Mouse (Mus musculus): Measurements from ENCODE around the gene Ier5. TPM values are rescaled to one million over a fixed set of nuclear protein-coding genes. Genes with fewer than 3 reads are reported as not detected.

Ier5 gene
- polyA plus RNA-seq, 1 experiment from 2014 or later: 7.3 TPM

DNA sequence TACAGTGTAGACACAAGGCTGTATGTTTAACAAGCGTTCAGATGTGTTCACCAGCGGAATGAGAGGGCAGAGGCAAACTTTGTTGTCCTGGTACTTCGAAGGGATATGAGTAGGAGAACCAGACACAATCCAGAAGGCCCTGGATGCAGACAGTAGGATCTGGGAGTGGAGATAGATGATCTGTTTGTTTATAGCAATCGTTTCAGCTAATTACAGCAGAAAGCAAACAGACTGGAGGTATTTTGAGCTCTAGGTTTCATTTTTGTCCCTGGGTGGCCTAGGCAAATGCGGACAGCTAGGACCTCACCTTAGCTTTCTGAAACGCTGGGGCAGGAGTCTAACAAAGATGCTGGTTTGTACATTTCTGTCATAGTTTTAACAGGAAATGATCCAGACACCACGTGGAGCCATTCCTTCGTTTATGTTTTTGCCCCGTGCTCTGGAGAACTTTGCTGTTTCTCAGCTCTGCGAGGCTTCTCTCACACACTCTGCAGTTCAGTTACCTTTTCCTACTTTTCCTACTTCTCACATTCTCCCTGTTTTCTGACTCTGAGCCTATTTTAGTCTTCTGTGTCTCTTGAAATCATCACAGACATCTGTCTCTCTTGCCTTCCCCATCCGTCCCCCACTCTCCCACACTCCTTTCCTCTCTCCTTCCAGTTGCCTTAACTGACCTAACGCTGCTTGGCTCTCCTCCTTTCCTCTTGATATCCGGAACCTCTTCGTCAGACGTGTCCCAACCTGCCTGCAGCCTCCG lies 10.4 kb downstream of the Ier5 start:
- Histone ChIP-seq H3K4me1 (ENCODE audit: control insufficient read depth, insufficient read depth, low read length) (peaks cover 65% of the 10 kb centered on the region), H3K36me3 (ENCODE audit: control insufficient read depth, insufficient read depth, low read length) (no peaks in the 10 kb centered on the region), H3K4me3 (ENCODE audit: low read depth, low read length) (no peak overlapping the region), H3K4me2 (no peak overlapping the region; the same call in 1 of the 2 replicates), H3K27me3 (ENCODE audit: control insufficient read depth, insufficient read depth, low read length) (no peaks in the 10 kb centered on the region), H3K9ac (ENCODE audit: low read depth, low read length) (peak overlapping the region; percentile 43; the same call in 1 of the 2 replicates), H3K9me3 (replicated peaks; ENCODE audit: control insufficient read depth, low read length) (no peaks in the 10 kb centered on the region), H3K27ac (ENCODE audit: low read depth, low read length) (no peak overlapping the region)
- 38% methylated on average over 16 of the region's 16 CpGs for WGBS (ENCODE audit: insufficient replicate concordance)
- ATAC-seq (replicated peaks; ENCODE audit: insufficient number of reproducible peaks, low FRiP score, low TSS enrichment): no peak

DNA sequence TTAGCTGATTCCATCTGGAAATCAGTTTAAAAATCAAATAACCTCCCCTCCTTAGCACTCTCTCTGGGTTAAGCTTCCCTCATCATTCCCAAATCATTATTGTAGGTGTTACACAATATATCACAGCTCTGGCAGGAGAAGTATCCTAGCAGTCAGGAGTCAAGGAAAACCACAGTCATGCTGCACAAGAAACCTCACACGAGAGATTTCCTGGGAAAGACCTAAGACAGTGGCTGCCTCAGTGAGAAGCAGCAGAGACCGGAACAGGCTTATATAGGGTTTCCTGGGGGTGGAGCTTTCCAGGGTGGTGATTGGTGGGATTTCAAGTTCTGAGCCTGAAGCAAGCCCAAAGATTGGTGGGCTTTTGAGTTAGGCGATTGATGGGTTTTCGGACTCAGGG lies 11.4 kb downstream of the Ier5 start:
- H3K36me3 ChIP-seq (ENCODE audit: control insufficient read depth, insufficient read depth, low read length): no peaks in the 10 kb centered on the region
- no peak overlapping the region for H3K9ac ChIP-seq (ENCODE audit: low read depth, low read length)
- peaks cover 56% of the 10 kb centered on the region for H3K4me1 ChIP-seq (ENCODE audit: control insufficient read depth, insufficient read depth, low read length)
- H3K4me3 ChIP-seq (ENCODE audit: low read depth, low read length): no peak overlapping the region
- no peak for ATAC-seq (replicated peaks; ENCODE audit: insufficient number of reproducible peaks, low FRiP score, low TSS enrichment)
- H3K27ac ChIP-seq (ENCODE audit: low read depth, low read length): no peak overlapping the region
- WGBS (ENCODE audit: insufficient replicate concordance): 85% methylated on average over 4 of the region's 4 CpGs
- H3K9me3 ChIP-seq (replicated peaks; ENCODE audit: control insufficient read depth, low read length): no peaks in the 10 kb centered on the region
- no peak overlapping the region for H3K4me2 ChIP-seq
- H3K27me3 ChIP-seq (ENCODE audit: control insufficient read depth, insufficient read depth, low read length): no peaks in the 10 kb centered on the region

DNA sequence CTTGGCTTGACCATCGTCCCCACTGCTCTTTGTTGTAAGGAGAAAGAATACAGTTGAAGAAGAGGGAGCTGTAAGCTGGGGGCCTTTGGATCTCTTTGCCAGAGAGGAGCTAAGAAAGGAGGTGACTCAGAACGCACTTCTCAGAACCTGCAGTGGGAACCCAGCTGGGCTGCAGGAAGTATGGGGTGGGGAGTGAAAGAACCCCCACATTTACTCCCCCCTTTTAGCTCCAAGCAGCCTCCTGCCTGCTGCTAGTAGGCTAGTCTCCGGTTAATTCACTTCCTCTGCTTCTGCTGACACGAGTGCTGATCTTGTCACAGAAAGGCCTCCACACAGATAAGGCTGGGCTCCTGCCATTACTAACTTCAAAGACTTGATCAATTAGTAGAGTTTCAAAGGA lies 12.5 kb downstream of the Ier5 start:
- Histone ChIP-seq H3K27me3 (ENCODE audit: control insufficient read depth, insufficient read depth, low read length) (no peaks in the 10 kb centered on the region), H3K4me2 (peak overlapping the region; percentile 6; the same call in 1 of the 2 replicates), H3K4me1 (ENCODE audit: control insufficient read depth, insufficient read depth, low read length) (peaks cover 50% of the 10 kb centered on the region), H3K36me3 (ENCODE audit: control insufficient read depth, insufficient read depth, low read length) (no peaks in the 10 kb centered on the region), H3K27ac (ENCODE audit: low read depth, low read length) (peak overlapping the region; percentile 57), H3K9me3 (replicated peaks; ENCODE audit: control insufficient read depth, low read length) (no peaks in the 10 kb centered on the region), H3K9ac (ENCODE audit: low read depth, low read length) (no peak overlapping the region), H3K4me3 (ENCODE audit: low read depth, low read length) (no peak overlapping the region)
- 7% methylated on average over 4 of the region's 4 CpGs for WGBS (ENCODE audit: insufficient replicate concordance)
- ATAC-seq (replicated peaks; ENCODE audit: insufficient number of reproducible peaks, low FRiP score, low TSS enrichment): no peak

DNA sequence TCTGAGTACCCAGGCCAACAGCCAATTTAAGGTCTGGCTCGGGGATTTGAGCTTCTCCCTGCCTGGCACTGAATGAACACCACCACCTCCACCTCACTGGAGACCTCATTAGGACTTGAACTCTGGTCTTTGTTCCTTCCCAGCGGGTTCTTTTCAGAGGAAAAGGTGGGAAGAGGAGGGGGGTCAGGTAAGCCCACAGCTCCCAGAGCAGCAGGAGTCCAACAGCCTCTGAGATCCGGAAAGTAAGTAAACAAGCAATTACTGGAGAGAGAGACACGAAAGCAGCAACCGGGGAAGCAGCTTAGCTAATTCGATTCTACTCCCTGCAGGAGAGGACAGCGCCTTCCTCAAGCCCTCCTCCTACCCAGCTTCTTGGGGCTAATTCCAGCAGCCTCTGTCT lies 13.0 kb downstream of the Ier5 start:
- peaks cover 49% of the 10 kb centered on the region for H3K4me1 ChIP-seq (ENCODE audit: control insufficient read depth, insufficient read depth, low read length)
- H3K36me3 ChIP-seq (ENCODE audit: control insufficient read depth, insufficient read depth, low read length): no peaks in the 10 kb centered on the region
- H3K27me3 ChIP-seq (ENCODE audit: control insufficient read depth, insufficient read depth, low read length): no peaks in the 10 kb centered on the region
- H3K4me3 ChIP-seq (ENCODE audit: low read depth, low read length): no peak overlapping the region
- peak overlapping the region; percentile 6; the same call in 1 of the 2 replicates for H3K4me2 ChIP-seq
- 10% methylated on average over 7 of the region's 7 CpGs for WGBS (ENCODE audit: insufficient replicate concordance)
- no peaks in the 10 kb centered on the region for H3K9me3 ChIP-seq (replicated peaks; ENCODE audit: control insufficient read depth, low read length)
- no peak for ATAC-seq (replicated peaks; ENCODE audit: insufficient number of reproducible peaks, low FRiP score, low TSS enrichment)
- no peak overlapping the region for H3K9ac ChIP-seq (ENCODE audit: low read depth, low read length)
- peak overlapping the region; percentile 57 for H3K27ac ChIP-seq (ENCODE audit: low read depth, low read length)

DNA sequence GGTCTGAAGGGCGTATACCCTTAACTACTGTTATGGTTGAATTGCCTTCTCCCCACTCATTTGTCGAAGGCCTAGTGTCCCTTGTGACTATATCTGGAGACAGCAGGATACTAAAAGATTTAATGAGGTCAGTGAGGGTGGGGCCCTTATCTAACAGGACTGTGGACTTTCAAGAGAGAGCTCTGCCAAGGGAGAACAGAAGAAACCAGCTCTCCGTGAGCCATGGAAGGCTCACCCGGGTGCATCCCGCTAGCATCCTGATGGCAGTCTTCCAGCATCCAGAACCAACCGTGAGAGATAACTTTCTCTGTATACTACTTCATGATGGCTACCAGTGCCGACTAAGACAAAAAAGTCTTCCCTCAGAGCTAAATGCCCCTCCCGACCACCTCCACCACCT lies 14.6 kb downstream of the Ier5 start:
- Histone ChIP-seq H3K9me3 (replicated peaks; ENCODE audit: control insufficient read depth, low read length) (no peaks in the 10 kb centered on the region), H3K4me3 (ENCODE audit: low read depth, low read length) (no peak overlapping the region), H3K4me2 (no peak overlapping the region), H3K27ac (ENCODE audit: low read depth, low read length) (no peak overlapping the region), H3K4me1 (ENCODE audit: control insufficient read depth, insufficient read depth, low read length) (peaks cover 49% of the 10 kb centered on the region), H3K36me3 (ENCODE audit: control insufficient read depth, insufficient read depth, low read length) (no peaks in the 10 kb centered on the region), H3K9ac (ENCODE audit: low read depth, low read length) (no peak overlapping the region), H3K27me3 (ENCODE audit: control insufficient read depth, insufficient read depth, low read length) (no peaks in the 10 kb centered on the region)
- 33% methylated on average over 8 of the region's 8 CpGs for WGBS (ENCODE audit: insufficient replicate concordance)
- no peak for ATAC-seq (replicated peaks; ENCODE audit: insufficient number of reproducible peaks, low FRiP score, low TSS enrichment)

DNA sequence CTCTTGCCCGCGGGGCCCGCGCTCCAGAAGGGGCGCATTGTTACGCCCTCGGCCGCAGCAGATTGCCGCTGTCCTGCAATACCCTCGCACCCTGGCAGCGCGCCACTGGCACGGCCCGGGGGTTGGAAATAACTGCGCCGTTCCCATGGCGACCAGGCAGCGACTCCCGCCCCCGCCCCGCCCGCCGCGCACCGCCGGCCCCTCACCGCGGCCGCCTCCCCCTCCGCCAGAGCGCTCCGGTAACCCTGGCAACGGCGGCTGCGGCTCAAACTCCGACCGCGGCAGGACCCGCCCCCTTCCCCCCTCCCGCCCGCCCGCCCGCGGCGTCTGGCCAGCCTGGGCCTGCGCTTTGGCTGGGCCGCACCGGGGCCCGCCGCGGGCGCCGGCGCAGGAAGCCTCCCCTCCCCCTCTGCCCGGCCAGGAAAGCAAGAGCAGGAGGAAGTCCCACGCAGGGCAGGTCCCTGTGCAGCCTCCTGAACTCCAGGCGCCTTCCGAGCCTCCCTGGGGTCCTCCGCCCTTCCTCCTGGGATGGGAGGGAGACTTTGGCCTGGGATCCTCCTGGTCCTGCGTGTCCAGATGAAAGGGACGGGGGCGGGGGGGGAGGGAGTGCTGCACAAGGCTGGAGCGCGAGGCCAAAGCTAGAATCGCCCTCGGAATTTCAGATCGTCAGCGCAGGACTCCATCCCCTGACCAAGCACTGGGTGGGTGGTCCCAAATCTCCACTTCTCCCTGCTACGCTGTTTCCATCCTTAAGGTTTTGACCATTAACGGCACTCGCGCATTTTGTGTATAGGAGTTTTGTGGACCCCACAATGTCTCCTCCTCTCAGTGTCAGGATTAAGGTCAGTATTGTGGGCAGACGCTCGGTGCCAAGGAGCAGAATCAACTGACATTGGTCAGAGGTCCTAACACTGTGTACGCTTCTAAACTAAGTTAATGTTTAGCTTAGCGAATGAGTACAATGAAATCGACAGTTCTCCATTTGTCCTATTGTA lies 15.9 kb downstream of the Ier5 start:
- peaks cover 37% of the 10 kb centered on the region for H3K4me1 ChIP-seq (ENCODE audit: control insufficient read depth, insufficient read depth, low read length)
- H3K27me3 ChIP-seq (ENCODE audit: control insufficient read depth, insufficient read depth, low read length): no peaks in the 10 kb centered on the region
- H3K36me3 ChIP-seq (ENCODE audit: control insufficient read depth, insufficient read depth, low read length): no peaks in the 10 kb centered on the region
- peak; percentile 96 for ATAC-seq (replicated peaks; ENCODE audit: insufficient number of reproducible peaks, low FRiP score, low TSS enrichment)
- H3K4me2 ChIP-seq: peak overlapping the region; percentile 87
- WGBS (ENCODE audit: insufficient replicate concordance): 1% methylated on average over 49 of the region's 77 CpGs
- peak overlapping the region; percentile 95 for H3K27ac ChIP-seq (ENCODE audit: low read depth, low read length)
- peak overlapping the region; percentile 50 for H3K4me3 ChIP-seq (ENCODE audit: low read depth, low read length)
- no peaks in the 10 kb centered on the region for H3K9me3 ChIP-seq (replicated peaks; ENCODE audit: control insufficient read depth, low read length)
- H3K9ac ChIP-seq (ENCODE audit: low read depth, low read length): peak overlapping the region; percentile 84

DNA sequence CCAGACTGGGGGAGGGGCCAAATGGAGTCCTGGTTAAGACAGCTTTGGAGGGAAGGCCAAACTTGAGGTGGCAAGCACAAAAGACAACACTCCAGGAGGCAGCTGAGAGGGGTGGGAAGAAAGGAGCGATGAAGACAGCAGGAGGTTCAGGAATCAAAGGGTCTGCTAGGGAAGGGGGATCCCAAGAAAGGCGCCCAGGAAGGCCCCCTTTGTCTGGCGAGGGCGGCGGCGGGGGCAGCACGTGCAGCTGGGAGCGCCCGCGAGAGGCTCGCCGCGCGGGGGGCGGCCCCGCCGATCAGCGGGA lies 16.5 kb downstream of the Ier5 start:
- ATAC-seq (replicated peaks; ENCODE audit: insufficient number of reproducible peaks, low FRiP score, low TSS enrichment): peak; percentile 19; the same call in 1 of the 2 replicates

DNA sequence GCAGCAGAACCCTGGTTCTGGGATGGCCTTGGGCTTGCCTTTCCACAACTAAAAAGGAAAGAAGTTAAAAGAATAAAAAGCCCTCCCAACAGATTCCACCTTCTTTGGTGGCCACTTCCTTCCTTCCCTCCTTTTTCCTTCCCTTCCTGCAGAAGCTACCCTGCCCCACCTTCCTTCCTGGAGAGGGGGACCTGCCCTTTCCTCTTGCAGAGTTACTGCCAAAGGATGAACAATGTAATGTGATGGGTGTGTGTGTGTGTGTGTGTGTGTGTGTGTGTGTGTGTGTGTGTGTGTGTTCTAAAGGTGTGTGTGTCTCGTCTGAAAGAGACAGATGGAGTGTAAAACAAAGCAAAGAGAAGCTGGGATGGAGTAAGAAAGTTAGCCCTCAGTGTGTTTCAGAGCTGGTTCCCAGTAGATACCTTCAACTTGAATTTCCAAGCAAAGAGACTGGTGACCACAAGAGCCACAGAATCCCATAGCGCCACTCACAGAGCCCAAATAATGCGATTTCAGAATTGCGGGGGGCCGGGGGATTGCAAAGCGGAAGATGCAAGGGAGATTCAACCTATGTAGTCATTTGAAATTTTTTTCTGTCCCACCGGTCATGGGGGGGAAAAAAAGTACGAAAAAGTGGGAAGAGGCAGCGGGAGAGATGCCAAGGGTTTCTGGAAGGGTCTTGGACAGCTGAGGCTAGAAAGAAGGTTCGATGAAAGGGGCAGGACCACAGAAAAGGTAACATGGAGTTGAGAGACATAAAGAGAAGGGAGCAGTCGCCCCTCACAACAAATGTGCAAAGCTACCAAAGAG lies 17.1 kb downstream of the Ier5 start:
- H3K4me2 ChIP-seq: peak overlapping the region; percentile 87
- ATAC-seq (replicated peaks; ENCODE audit: insufficient number of reproducible peaks, low FRiP score, low TSS enrichment): no peak
- H3K4me3 ChIP-seq (ENCODE audit: low read depth, low read length): peak overlapping the region; percentile 50
- no peaks in the 10 kb centered on the region for H3K36me3 ChIP-seq (ENCODE audit: control insufficient read depth, insufficient read depth, low read length)
- H3K27me3 ChIP-seq (ENCODE audit: control insufficient read depth, insufficient read depth, low read length): no peaks in the 10 kb centered on the region
- H3K9me3 ChIP-seq (replicated peaks; ENCODE audit: control insufficient read depth, low read length): no peaks in the 10 kb centered on the region
- WGBS (ENCODE audit: insufficient replicate concordance): 13% methylated on average over 11 of the region's 11 CpGs
- H3K9ac ChIP-seq (ENCODE audit: low read depth, low read length): peak overlapping the region; percentile 84
- peak overlapping the region; percentile 94 for H3K27ac ChIP-seq (ENCODE audit: low read depth, low read length)
- H3K4me1 ChIP-seq (ENCODE audit: control insufficient read depth, insufficient read depth, low read length): peaks cover 37% of the 10 kb centered on the region

More for the DNA sequence above, 16.5 kb downstream of the Ier5 start:
- H3K4me3 ChIP-seq (ENCODE audit: low read depth, low read length): peak overlapping the region; percentile 50
- no peaks in the 10 kb centered on the region for H3K36me3 ChIP-seq (ENCODE audit: control insufficient read depth, insufficient read depth, low read length)
- H3K4me1 ChIP-seq (ENCODE audit: control insufficient read depth, insufficient read depth, low read length): peaks cover 37% of the 10 kb centered on the region
- H3K9me3 ChIP-seq (replicated peaks; ENCODE audit: control insufficient read depth, low read length): no peaks in the 10 kb centered on the region
- peak overlapping the region; percentile 94 for H3K27ac ChIP-seq (ENCODE audit: low read depth, low read length)
- H3K27me3 ChIP-seq (ENCODE audit: control insufficient read depth, insufficient read depth, low read length): no peaks in the 10 kb centered on the region
- 0% methylated on average over 18 of the region's 18 CpGs for WGBS (ENCODE audit: insufficient replicate concordance)
- peak overlapping the region; percentile 84 for H3K9ac ChIP-seq (ENCODE audit: low read depth, low read length)
- H3K4me2 ChIP-seq: peak overlapping the region; percentile 87
